Comparison of ENCODE assay signal across 26 mouse cellular contexts in genomic region chr11:104383167-104383810, GRCm38 (mm10).
DNase-seq lines count a peak whose midpoint lies in the region; ATAC-seq and TF ChIP-seq lines count a peak whose summit lies in the region.
"Had no signal": no experiment of that assay in that cellular context is flagged by ENCODE, and none has a peak within 500 bp of the region (broad histone marks: within the 10 kb centered on the region; RNA-seq: fewer than 3 reads in every experiment).

No protein-coding gene starts in this region.

- no peak overlapping the region for H3K4me2 ChIP-seq in limb, embryonic 13.5 days (replicated peaks)
- H3K4me2 ChIP-seq: embryonic facial prominence, embryonic 12.5 days; hindbrain, embryonic 15.5 days; limb, embryonic 15.5 days; neural tube, embryonic 12.5 days had no signal

- no peak for TF ChIP-seq CTCF in left cerebral cortex, adult 2 months (IDR thresholded peaks at IDR 0.05)

- H3K27ac ChIP-seq in limb, embryonic 13.5 days, result 0 out of 2 replicates have a peak overlapping the region, but pooled peaks have one; percentile 52
- H3K27ac ChIP-seq in limb, embryonic 10.5 days, result no peak overlapping the region
- H3K27ac ChIP-seq in left cerebral cortex, adult 2 months, result no peak overlapping the region
- H3K27ac ChIP-seq: embryonic facial prominence, embryonic 12.5 days; gastrocnemius, adult 2 months; hindbrain, embryonic 10.5 days; hindbrain, embryonic 15.5 days; limb, embryonic 15.5 days; midbrain, embryonic 10.5 days; neural tube, embryonic 12.5 days had no signal

- WGBS in limb, embryonic 13.5 days, result 78% methylated on average over 2 of the region's 2 CpGs
- WGBS in limb, embryonic 10.5 days, result 85% methylated on average over 2 of the region's 2 CpGs
- WGBS in large intestine, adult 2 months, result 29% methylated on average over 2 of the region's 2 CpGs

- H3K36me3 ChIP-seq in limb, embryonic 13.5 days, result peaks cover 5% of the 10 kb centered on the region
- H3K36me3 ChIP-seq in limb, embryonic 10.5 days, result peaks cover 8% of the 10 kb centered on the region
- H3K36me3 ChIP-seq: embryonic facial prominence, embryonic 12.5 days; hindbrain, embryonic 15.5 days; neural tube, embryonic 12.5 days had no signal

- DNase-seq in limb, embryonic 10.5 days (ENCODE audit: low spot score), result no peak
- DNase-seq in 3T3-L1 (ENCODE audit: low read depth, low spot score), result peak; percentile 28
- peak; percentile 56 for DNase-seq in large intestine, adult 2 months (ENCODE audit: low read depth, low spot score)
- DNase-seq in spleen, adult 12 weeks (ENCODE audit: low spot score), result no peak
- DNase-seq in frontal cortex, adult 2 months (ENCODE audit: extremely low spot score in 1 of 2, low spot score in 1 of 2), result no peak
- no peak for DNase-seq in left cerebral cortex, adult 2 months (ENCODE audit: extremely low spot score in 1 of 2, low spot score in 2 of 2)
- DNase-seq: adrenal gland, adult 8-10 months; cerebellum, adult 8-10 months; cerebellum, postnatal 25 days; embryo, embryonic 11 days; gastrocnemius, adult 2 months; gastrocnemius, postnatal 36 days; heart, postnatal 14 days; kidney, adult 9 months; kidney, postnatal 10 days; right cerebral cortex, adult 18-20 months had no signal

- no peaks in the 10 kb centered on the region for H3K27me3 ChIP-seq in limb, embryonic 13.5 days
- H3K27me3 ChIP-seq in limb, embryonic 10.5 days (ENCODE audit: low read depth, poor library complexity, severe bottlenecking), result no peaks in the 10 kb centered on the region
- H3K27me3 ChIP-seq: embryonic facial prominence, embryonic 12.5 days; hindbrain, embryonic 15.5 days; limb, embryonic 15.5 days; neural tube, embryonic 12.5 days had no signal

- intact Hi-C loops in left cerebral cortex, adult 2 months (cut with DNase I), result no loop called here

- H3K4me1 ChIP-seq in limb, embryonic 13.5 days, result no peaks in the 10 kb centered on the region
- H3K4me1 ChIP-seq in limb, embryonic 10.5 days, result no peaks in the 10 kb centered on the region
- H3K4me1 ChIP-seq: embryonic facial prominence, embryonic 12.5 days; hindbrain, embryonic 10.5 days; hindbrain, embryonic 15.5 days; limb, embryonic 15.5 days; midbrain, embryonic 10.5 days; neural tube, embryonic 12.5 days had no signal

- no peak for ATAC-seq in limb, embryonic 13.5 days (ENCODE audit: low FRiP score, low read depth)
- peak; percentile 56 for ATAC-seq in granulocyte monocyte progenitor cell, adult 5-6 weeks (replicated peaks; ENCODE audit: poor library complexity, severe bottlenecking)
- ATAC-seq: forebrain, embryonic 14.5 days had no signal

- no peak overlapping the region for H3K4me3 ChIP-seq in limb, embryonic 13.5 days
- no peak overlapping the region for H3K4me3 ChIP-seq in limb, embryonic 10.5 days
- no peak overlapping the region for H3K4me3 ChIP-seq in left cerebral cortex, adult 2 months
- H3K4me3 ChIP-seq: embryonic facial prominence, embryonic 12.5 days; gastrocnemius, adult 2 months; hindbrain, embryonic 10.5 days; hindbrain, embryonic 15.5 days; limb, embryonic 15.5 days; midbrain, embryonic 10.5 days; myocyte; neural tube, embryonic 12.5 days had no signal

- no peak overlapping the region for H3K9ac ChIP-seq in limb, embryonic 13.5 days
- H3K9ac ChIP-seq: embryonic facial prominence, embryonic 12.5 days; hindbrain, embryonic 15.5 days; limb, embryonic 15.5 days; neural tube, embryonic 12.5 days had no signal

- H3K9me3 ChIP-seq in limb, embryonic 13.5 days, result no peaks in the 10 kb centered on the region
- H3K9me3 ChIP-seq in limb, embryonic 10.5 days (replicated peaks), result no peaks in the 10 kb centered on the region
- H3K9me3 ChIP-seq: embryonic facial prominence, embryonic 12.5 days; hindbrain, embryonic 10.5 days; hindbrain, embryonic 15.5 days; limb, embryonic 15.5 days; midbrain, embryonic 10.5 days; neural tube, embryonic 12.5 days had no signal

Comparison
In these comparisons a context has a peak if more than half of its experiments do, and no peak if none do; other contexts are left out.
1. DNase-seq: peak in 3T3-L1 (single experiment) and large intestine, adult 2 months (single experiment); none in limb, embryonic 10.5 days (single experiment), spleen, adult 12 weeks (single experiment), frontal cortex, adult 2 months (0 of 2) and left cerebral cortex, adult 2 months (0 of 2).